Mouse (Mus musculus): ENCODE measurements at regions not wholly inside any gene's neighbourhood (a gene's known extent, or its start where the extent isn't known, plus 50 kb on each side); places are given as distances from the start of the nearest gene placed in this dataset.
"Not testable (repeated sequence)": the region's sequence is repeated elsewhere in the genome, so short reads cannot be mapped to it uniquely, and the experiment has no call there.

DNA sequence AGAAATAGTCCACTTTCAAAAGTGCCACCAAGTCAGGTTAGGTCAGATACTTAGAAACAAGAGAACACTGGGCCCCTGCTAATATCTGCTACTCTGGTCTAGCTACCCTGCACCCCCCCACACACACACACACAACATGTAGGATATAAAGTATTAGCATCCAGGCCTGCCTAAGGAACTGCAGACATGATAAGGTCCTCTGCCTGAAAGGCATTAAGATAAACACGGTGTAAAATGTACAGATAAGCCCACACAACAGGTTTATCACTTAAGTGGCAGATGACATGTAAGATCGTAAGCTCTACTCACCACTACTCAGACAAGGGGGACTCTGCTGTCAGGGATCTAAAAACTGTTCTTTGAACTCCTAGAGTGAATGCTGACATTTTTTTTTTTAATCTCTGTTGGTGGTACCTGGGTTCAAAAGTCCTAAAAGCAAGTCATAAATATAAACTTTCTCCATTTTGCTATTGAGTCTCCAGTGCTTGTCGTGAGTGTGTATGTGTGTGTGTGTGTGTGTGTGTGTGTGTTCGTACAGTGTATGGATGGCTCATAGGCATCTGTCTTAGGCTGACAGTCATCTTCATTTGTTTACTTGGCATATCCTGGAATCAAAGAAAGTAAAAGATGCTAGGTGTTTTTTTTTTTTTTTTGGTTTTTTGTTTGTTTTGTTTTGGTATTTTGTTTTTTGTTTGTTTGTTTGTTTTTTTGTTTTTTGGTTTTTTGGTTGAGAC lies 52.2 kb downstream of the Gm9817 start:
- no peak for DNase-seq

DNA sequence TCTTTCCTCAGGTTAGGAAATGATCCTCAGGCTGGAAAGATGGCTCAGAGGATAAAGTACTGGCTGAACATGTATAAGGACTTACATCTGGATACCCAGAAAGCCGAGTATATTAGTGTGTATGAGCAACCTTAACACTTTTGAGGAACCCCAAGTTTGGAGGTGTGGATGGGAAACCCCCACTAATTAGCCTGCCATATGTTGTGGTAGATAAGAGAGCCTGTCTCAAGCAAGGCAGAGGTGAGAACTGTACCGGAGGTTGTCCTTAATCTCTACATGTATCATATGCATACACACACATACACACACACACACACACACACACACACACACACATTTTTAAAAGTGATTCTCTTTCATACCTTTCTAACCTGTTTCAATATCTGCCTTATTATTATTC lies 62.1 kb downstream of the Gm9817 start:
- no peak for DNase-seq

- no peak for DNase-seq
Measured at GRCm38 (mm10) chr13:45145129-45145528, 66.6 kb downstream of the Gm9817 start.

DNA sequence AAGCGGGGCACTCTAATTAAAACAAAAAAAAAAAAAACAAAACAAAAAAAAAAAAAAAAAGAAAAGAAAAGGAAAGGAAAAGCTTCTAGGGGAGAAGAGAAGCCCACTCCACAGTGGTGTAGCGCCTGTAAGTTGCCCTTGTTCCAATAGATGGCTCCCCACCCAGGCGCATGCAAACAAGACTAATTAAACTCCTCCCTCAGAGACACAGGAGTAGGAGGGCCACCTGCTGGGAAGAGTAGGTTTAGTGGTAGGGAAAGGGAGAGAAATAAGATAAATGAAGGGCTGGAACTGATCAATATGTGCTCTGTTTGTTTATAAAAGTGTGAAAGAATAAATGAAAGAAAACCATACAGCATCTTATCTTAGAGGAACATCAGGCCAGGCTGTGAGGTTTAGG lies 77.7 kb downstream of the Gm9817 start:
- peak in 1 of 2 experiments; percentile 29 for DNase-seq

- DNase-seq = no peak
Measured at GRCm38 (mm10) chr13:45156982-45157381, 78.5 kb downstream of the Gm9817 start.

GRCm38 (mm10) chr13:45160281-45160680 lies 81.8 kb downstream of the Gm9817 start:
- no peak for DNase-seq

- DNase-seq = no peak
Measured at GRCm38 (mm10) chr13:45164001-45164778, 85.7 kb downstream of the Gm9817 start.

DNA sequence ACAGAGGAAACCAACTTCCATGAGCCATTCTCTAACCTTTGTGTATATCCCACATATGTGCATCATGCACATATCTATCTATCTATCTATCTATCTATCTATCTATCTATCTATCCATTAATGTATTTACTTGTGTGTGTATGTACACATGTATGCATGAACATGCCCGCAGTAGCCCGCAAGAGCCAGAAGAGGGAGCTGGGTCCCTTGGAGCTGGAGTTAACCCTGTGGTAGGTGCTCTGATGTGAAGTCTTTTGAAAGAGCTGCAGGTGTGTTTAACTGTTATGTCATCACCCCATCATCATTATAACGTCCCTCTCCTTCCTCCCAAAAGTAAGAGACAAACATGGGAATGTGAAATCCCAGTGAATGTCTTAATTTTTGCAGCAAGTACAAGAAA lies 86.7 kb downstream of the Gm9817 start:
- no peak for DNase-seq

GRCm38 (mm10) chr13:45169716-45170115 lies 91.2 kb downstream of the Gm9817 start:
- peak in 1 of 2 experiments; percentile 20 for DNase-seq

DNA sequence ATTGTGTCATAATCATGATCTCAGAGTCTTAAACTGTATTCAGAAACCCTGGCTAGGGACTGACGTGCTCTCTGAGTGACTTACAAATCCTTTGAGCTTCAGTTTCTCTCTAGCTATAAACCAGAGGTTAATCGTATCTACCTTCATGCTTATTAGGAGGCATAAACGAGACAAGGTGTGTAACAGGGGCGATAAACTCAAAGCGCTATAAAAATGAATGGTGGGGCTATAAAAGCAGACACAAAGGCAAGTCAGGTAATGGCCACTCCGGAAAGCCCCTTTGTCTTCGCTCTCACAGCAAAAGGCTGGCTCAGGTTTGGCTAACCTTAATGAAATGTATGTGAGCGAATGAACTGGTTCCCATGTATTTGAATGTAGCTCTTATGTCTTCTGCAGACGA lies 94.6 kb downstream of the Gm9817 start:
- DNase-seq = no peak

- DNase-seq = not testable (repeated sequence)
Measured at GRCm38 (mm10) chr13:45175711-45176205, 97.3 kb downstream of the Gm9817 start.

DNA sequence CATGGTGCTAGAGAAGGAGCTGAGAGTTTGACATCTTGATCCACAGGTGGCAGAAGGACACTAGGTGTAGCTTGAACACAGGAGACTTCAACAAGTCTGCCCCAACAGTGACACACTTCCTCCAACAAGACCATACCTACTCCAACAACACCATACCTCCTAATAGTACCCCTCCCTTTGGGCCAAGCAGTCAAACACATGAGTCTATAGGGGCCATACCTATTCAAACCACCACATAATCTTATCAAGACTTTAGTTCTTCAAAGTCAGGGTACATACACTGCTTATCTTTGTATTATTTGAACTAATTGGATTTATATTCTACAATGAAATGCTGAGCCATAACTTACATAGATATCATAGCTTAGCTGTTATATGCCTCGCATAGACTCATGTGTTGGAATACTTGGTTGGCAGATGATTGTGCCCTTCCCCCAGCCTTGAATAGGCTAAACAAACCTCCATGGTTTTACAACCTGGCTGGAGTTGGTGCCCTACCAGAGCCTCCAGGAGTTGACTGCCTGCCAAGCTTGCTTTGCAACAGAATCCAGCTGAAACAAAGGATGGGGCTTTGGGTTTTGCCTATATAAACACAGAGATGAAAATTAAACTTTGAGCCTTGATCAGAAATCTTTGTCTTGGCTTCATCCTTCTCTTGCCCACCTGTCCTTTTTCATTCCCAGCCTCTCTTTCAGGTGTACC lies 103.2 kb downstream of the Gm9817 start:
- no peak for DNase-seq

DNA sequence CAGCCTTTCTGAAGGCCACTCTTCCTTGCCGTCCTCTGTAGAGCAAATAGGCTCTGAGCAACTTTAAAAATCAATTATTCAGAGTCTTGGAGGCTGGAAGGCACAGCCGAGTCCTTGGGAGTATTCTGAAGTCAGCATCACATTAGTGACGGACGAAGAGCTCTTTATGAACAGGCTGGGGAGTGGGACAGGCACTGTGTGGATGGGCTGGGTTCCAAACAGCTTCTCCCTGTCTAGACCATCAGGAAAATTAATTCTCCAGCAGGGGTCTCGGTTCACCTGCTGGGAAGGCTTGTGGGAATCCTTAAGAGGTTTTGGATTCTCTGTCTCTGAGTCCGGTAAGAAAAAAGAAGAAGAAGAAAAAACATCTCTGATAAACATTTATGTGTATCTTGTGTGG lies 110.9 kb downstream of the Gm9817 start:
- DNase-seq = no peak

- DNase-seq = no peak
Measured at GRCm38 (mm10) chr13:45190151-45190550, 111.7 kb downstream of the Gm9817 start.

DNA sequence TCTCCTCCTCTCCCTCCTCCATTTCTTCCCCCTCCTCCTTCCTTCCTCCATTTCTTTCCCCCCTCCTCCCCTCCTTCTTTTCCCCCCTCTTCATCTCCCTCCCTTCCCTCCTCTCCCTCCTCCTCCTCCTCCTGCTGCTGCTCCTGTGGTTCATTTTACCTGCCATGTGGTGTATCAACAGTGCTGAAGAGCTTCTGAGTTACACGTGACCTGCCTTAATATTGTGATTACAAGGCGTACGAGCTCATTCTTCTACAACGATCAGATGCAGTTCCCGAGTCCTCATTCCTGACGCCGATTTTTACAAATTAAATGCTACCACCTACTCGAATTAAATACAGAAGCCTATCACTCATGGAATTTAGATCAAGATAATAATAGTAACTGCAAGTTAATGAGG lies 113.6 kb downstream of the Gm9817 start:
- DNase-seq = no peak

DNA sequence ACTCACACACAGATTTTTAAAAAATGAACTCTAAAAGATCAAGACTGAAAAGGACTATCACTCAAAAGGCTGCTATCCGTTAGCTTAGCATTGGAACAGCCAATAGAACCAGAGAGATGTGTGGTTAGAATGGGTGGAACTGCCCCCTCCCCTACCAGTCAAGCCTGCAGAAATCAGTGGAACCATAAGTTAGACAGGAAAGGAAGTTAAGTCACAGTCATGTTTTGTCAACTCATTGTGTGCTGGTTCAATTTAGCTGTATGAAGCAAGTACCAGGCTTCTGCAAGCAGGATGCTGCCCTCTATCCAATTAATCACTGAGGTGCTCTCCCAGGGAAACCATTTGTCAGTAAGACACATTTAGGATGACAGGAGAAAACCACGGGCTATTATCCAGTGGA lies 117.1 kb downstream of the Gm9817 start:
- DNase-seq = no peak

DNA sequence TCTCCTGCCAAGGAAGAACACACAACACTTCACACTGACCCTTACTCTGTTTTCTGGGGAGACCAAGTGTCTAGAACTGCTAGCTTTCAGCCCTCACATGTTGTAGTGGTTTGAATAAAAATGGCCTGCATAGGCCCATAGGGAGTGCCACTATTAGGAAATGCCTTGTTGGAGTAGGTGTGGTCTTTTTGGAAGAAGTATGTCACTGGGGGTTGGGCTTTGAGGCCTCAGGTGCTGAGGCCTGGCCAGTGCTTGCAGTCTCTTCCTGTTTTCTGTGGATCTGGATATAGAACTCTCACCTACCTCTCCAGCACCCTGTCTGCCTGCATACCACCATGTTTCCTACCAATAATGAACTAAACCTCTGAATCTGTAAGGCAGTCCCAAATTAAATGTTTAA lies 117.9 kb downstream of the Gm9817 start:
- no peak for DNase-seq

DNA sequence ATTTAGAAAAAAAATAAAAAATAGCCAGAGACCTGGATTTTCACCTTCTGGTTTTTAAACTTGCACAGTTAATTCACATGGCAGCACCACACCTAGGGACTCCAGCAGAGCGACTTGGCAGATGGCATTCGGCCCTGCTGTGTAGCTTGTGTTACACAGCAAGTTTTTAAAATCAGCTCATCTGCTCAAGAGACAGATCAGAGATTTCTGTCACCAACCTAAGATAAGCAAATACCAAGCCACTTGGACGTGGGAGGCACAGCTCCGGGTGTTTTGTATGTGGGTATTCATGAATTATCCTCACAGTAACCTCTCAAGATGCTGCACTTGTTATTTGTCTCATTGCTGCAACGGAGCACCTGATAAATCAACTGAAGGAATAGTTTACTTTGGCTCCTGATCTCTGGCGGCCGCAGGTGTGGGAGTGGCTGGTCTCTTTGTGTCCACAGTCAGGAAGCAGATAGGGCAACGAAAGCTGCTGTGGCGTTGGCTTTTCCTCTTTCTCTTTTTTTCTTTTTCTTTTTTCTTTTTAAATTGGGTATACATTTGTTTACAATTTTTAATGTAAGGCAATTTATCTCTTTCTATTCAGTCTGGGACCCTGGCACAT lies 122.1 kb downstream of the Gm9817 start:
- DNase-seq = peak; percentile 22 to 48

- DNase-seq = no peak
Measured at GRCm38 (mm10) chr13:45204856-45205255, 126.4 kb downstream of the Gm9817 start.

DNA sequence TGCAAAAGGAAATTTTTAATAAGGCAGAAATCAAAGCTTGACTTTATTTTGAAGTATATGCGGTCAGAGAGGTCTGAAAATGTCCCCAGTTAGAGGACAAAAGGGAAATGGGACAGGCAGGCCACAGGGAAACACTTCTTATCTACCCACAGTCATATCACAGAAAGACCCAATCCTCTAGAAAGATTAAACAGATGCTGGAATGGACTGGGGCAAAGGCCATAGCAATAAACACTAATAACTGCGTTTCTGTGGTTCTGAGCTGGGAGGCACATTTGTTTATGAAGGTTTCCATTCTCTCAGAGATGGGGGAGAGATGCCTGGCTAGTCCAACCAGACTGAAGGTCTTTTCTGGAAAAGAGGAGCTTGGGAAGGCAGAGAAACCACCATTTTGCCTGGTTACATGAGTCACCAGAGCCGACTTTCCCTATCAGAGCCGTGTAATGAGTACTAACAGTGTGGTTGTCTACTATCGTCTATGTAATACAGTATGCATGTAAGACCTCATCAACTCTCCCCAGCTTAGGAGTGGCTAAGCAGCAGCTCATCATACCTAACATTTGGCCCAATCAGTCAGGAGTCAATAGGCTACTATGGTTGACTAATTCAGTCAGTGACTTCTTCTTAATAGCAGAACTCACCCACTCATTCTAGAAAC lies 130.2 kb downstream of the Gm9817 start:
- DNase-seq = no peak

GRCm38 (mm10) chr13:45211241-45211640 lies 132.7 kb downstream of the Gm9817 start:
- no peak for DNase-seq

DNA sequence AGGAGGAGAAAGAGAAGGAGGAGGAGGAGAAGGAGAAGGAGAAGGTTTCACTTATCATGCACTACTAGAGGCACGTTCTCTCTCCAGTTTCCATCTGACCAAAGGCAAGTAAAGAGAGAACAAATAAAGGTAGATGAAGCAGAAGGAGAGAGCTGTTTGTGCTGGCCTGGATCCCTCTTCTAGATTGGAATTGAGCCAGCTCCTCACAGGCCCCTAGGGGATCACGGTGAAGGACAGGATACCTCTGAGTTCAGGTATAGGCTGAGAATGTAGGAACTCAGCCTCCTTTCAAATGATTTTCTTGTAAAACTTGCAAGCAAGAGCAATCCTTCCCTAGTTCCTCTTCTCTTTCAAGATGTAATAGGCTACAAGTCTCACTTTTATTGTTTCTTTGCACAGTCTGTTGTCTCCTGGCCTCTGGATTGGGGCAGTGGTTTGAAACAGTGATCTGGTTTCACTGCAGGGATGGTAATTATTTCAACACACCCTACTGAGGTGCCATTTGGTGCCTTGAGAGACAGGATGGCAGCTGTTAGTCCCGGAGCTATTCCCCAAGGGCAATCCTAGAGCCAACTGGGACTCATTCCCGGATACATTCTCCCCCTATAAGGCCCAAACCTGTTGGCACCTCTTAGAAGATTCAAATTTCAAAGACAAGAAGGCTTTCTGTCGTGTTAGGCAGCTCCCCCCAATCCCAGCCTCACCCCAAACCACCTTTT lies 134.8 kb downstream of the Gm9817 start:
- no peak for DNase-seq
